Mouse (Mus musculus) liver, embryonic 15.5 days (tissue): ENCODE measurements at regions not wholly inside any gene's neighbourhood (a gene's known extent, or its start where the extent isn't known, plus 50 kb on each side); places are given as distances from the start of the nearest gene placed in this dataset.

Source experiments
- ATAC-seq: fragments of 200-750 bp; cut with Nextera tagmentation; 2 replicates; pipeline ENCODE4 v1.8.0; 2017; ENCODE audit warnings: moderate number of reproducible peaks, mild to moderate bottlenecking, moderate library complexity; ENCODE audit not compliant: insufficient read depth
- H3K27ac ChIP-seq: fragments of 300-500 bp; sonication (generic); replicated peaks from 2 replicates; pipeline ENCODE4 v1.5.1; 2015; ENCODE audit warnings: mild to moderate bottlenecking, inconsistent platforms
- H3K27me3 ChIP-seq: fragments of 300-500 bp; sonication (generic); 2 replicates; pipeline ENCODE4 v1.6.1; 2015; ENCODE audit warnings: mild to moderate bottlenecking, inconsistent platforms
- H3K36me3 ChIP-seq: fragments of 300-500 bp; sonication (generic); replicated peaks from 2 replicates; pipeline ENCODE4 v1.6.1; 2015; ENCODE audit warnings: moderate library complexity, mild to moderate bottlenecking, inconsistent platforms
- H3K4me1 ChIP-seq: fragments of 300-500 bp; sonication (generic); replicated peaks from 2 replicates; pipeline ENCODE4 v1.6.1; 2015; ENCODE audit warnings: inconsistent platforms
- H3K4me2 ChIP-seq: fragments of 300-500 bp; sonication (generic); 2 replicates; pipeline ENCODE4 v1.6.1; 2015; ENCODE audit warnings: moderate library complexity, mild to moderate bottlenecking, inconsistent platforms
- H3K4me3 ChIP-seq: fragments of 300-500 bp; sonication (generic); replicated peaks from 2 replicates; pipeline ENCODE4 v1.5.1; 2015; ENCODE audit warnings: mild to moderate bottlenecking, inconsistent platforms
- H3K9ac ChIP-seq: fragments of 300-500 bp; sonication (generic); 2 replicates; pipeline ENCODE4 v1.6.1; 2015; ENCODE audit warnings: moderate library complexity, mild to moderate bottlenecking, inconsistent platforms
- H3K9me3 ChIP-seq: fragments of 300-500 bp; sonication (generic); replicated peaks from 2 replicates; pipeline ENCODE4 v1.6.1; 2016; ENCODE audit warnings: inconsistent platforms
- WGBS: fragments of 180-500 bp; shearing (Covaris S2); methylation state at CpG from one replicate; pipeline ENCODE4 v1.1.7; 2015; ENCODE audit warnings: mixed read lengths; ENCODE audit not compliant: insufficient replicate concordance; 5-methylcytosine and 5-hydroxymethylcytosine counted together

DNA sequence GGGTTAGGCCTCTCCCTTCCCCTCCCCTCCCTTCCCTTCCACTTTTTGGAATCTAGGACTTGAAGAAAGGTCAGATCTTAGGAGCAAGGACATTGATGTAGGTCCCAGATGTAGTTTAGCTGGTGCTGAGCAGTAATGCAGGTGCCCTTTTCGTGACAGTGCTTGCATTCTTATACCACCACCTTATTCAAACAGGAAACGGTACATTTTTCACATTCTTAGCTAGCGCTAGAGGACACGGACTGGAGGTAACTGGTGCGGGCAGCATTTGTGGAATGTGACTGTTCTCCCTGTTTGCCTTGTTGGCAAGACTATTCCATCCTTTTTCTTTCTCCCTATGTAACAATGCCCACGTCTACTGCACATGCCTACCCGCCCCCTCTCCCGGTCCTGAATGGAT, 124.7 kb upstream of the Lgalsl start:
- no peak for ATAC-seq
- Histone ChIP-seq H3K27ac (no peak overlapping the region), H3K27me3 (0 out of 2 replicates have a peak, but pooled peaks cover 9% of the 10 kb centered on the region), H3K36me3 (no peaks in the 10 kb centered on the region), H3K4me3 (no peak overlapping the region), H3K9ac (no peak overlapping the region), H3K4me2 (no peak overlapping the region), H3K9me3 (no peaks in the 10 kb centered on the region), H3K4me1 (peaks cover 13% of the 10 kb centered on the region)
- WGBS, result 61% methylated on average over 8 of the region's 8 CpGs

DNA sequence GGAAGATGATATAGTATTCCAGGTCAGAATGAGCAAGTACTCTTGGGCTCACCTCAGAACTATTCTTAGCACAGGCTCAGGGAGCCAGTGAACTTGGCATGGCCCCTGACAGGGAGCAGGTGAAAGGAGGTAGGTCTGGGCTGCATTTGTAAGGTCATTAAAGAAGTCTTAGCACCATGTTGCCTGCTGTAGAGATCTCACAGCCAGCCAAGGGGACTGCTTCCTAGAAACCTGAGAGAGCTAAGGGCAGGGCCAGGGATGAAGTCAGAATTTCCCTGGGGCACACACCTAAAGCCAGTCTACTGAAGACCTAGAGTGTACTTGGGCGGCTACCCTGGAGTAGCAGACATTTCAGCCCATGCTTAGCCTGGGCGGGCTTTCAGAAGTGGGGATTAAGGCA, 126.9 kb upstream of the Lgalsl start:
- H3K27ac ChIP-seq, result 0 out of 2 replicates have a peak overlapping the region, but pooled peaks have one; percentile 14
- H3K9me3 ChIP-seq, result no peaks in the 10 kb centered on the region
- no peak overlapping the region for H3K4me3 ChIP-seq
- 52% methylated on average over 2 of the region's 2 CpGs for WGBS
- H3K27me3 ChIP-seq, result 0 out of 2 replicates have a peak, but pooled peaks cover 9% of the 10 kb centered on the region
- no peaks in the 10 kb centered on the region for H3K36me3 ChIP-seq
- ATAC-seq, result no peak
- H3K4me1 ChIP-seq, result peaks cover 13% of the 10 kb centered on the region
- H3K4me2 ChIP-seq, result peak overlapping the region; percentile 18; the same call in 1 of the 2 replicates
- H3K9ac ChIP-seq, result no peak overlapping the region

- H3K9ac ChIP-seq, result no peak overlapping the region
- no peaks in the 10 kb centered on the region for H3K9me3 ChIP-seq
- no peaks in the 10 kb centered on the region for H3K36me3 ChIP-seq
- peaks cover 13% of the 10 kb centered on the region for H3K4me1 ChIP-seq
- H3K4me3 ChIP-seq, result no peak overlapping the region
- H3K27me3 ChIP-seq, result 0 out of 2 replicates have a peak, but pooled peaks cover 9% of the 10 kb centered on the region
- WGBS, result 5% methylated on average over 5 of the region's 5 CpGs
- no peak for ATAC-seq
- H3K27ac ChIP-seq, result 0 out of 2 replicates have a peak overlapping the region, but pooled peaks have one; percentile 14
- peak overlapping the region; percentile 18 for H3K4me2 ChIP-seq
Observed at GRCm38 (mm10) chr11:20958233-20958632, 127.4 kb upstream of the Lgalsl start.

GRCm38 (mm10) chr11:20960066-20960465, 129.2 kb upstream of the Lgalsl start:
- H3K9me3 ChIP-seq, result no peaks in the 10 kb centered on the region
- H3K27me3 ChIP-seq, result peaks cover 15% of the 10 kb centered on the region; the same call in 1 of the 2 replicates
- H3K36me3 ChIP-seq, result no peaks in the 10 kb centered on the region
- H3K4me2 ChIP-seq, result no peak overlapping the region
- H3K4me3 ChIP-seq, result no peak overlapping the region
- no peak overlapping the region for H3K27ac ChIP-seq
- ATAC-seq, result no peak
- H3K4me1 ChIP-seq, result peaks cover 13% of the 10 kb centered on the region
- WGBS, result 61% methylated on average over 2 of the region's 2 CpGs
- no peak overlapping the region for H3K9ac ChIP-seq

GRCm38 (mm10) chr11:20960750-20961149, 129.9 kb upstream of the Lgalsl start:
- H3K9me3 ChIP-seq, result no peaks in the 10 kb centered on the region
- H3K27ac ChIP-seq, result no peak overlapping the region
- H3K4me1 ChIP-seq, result peaks cover 13% of the 10 kb centered on the region
- ATAC-seq, result no peak
- no peak overlapping the region for H3K4me2 ChIP-seq
- peaks cover 11% of the 10 kb centered on the region; the same call in 1 of the 2 replicates for H3K27me3 ChIP-seq
- 47% methylated on average over 5 of the region's 5 CpGs for WGBS
- H3K36me3 ChIP-seq, result no peaks in the 10 kb centered on the region
- no peak overlapping the region for H3K4me3 ChIP-seq
- no peak overlapping the region for H3K9ac ChIP-seq

DNA sequence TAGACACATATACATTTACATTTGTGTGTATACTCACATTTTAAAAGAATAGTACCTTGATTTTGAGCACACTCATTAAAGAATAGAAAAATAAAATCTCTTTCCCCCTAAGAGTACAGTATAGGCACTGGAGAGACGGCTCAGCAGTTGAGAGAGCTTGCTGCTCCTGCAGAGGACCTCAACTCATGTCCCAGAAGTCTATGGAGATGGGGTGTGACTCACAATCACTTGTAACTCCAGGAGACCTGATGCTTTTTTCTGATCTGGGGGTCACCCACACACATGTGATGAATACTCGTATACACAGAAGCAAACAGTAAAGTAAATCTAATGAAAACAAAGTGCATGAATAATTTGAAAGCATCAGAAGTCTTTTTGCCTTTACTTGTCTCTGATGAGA, 129.5 kb upstream of the Peli1 start:
- H3K9me3 ChIP-seq, result no peaks in the 10 kb centered on the region
- peaks cover 9% of the 10 kb centered on the region; the same call in 1 of the 2 replicates for H3K27me3 ChIP-seq
- no peak overlapping the region for H3K9ac ChIP-seq
- peaks cover 13% of the 10 kb centered on the region for H3K4me1 ChIP-seq
- no peak overlapping the region for H3K27ac ChIP-seq
- no peak overlapping the region for H3K4me2 ChIP-seq
- no peak for ATAC-seq
- no peak overlapping the region for H3K4me3 ChIP-seq
- no peaks in the 10 kb centered on the region for H3K36me3 ChIP-seq
- WGBS, result 57% methylated on average over 2 of the region's 2 CpGs

GRCm38 (mm10) chr11:20965575-20966239, 125.4 kb upstream of the Peli1 start:
- Histone ChIP-seq H3K9me3 (no peaks in the 10 kb centered on the region), H3K4me3 (no peak overlapping the region), H3K36me3 (no peaks in the 10 kb centered on the region), H3K4me2 (no peak overlapping the region), H3K27ac (no peak overlapping the region), H3K4me1 (no peaks in the 10 kb centered on the region), H3K9ac (no peak overlapping the region), H3K27me3 (peaks cover 5% of the 10 kb centered on the region; the same call in 1 of the 2 replicates)
- no peak for ATAC-seq
- 75% methylated on average over 8 of the region's 8 CpGs for WGBS

DNA sequence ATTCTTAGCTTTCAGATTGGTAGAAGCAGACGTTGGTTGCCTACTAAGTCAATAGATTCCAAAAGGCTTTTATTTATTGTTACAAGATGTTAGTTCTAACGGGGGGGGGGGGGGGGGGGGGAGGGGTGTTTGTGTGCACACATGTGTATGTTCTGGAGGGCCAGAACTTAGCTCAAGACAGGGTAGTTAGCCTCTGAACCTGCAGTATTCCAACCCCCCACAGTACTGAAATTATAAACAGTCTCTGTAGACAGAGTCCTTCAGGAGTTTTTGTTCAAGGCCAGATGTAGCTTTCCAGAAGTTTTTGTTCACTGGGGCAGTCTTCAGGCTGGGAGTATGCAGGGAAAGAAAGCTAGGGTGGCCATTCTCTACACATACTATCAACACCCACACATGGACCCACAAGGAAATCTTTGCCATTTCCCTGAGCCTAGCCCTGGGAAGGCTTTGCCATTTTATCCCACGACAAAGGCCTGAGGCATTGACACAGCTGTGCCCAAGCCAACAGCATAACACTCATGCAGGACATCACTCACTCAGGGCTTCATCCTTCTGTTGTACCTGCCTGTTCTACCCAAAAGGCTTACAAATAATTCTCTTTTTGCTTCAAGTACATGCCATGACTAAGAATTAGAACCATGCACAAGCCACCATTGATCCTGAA, 123.6 kb upstream of the Peli1 start:
- Histone ChIP-seq H3K36me3 (no peaks in the 10 kb centered on the region), H3K4me1 (no peaks in the 10 kb centered on the region), H3K4me3 (no peak overlapping the region), H3K4me2 (no peak overlapping the region), H3K27me3 (peaks cover 5% of the 10 kb centered on the region; the same call in 1 of the 2 replicates), H3K27ac (no peak overlapping the region), H3K9me3 (no peaks in the 10 kb centered on the region), H3K9ac (no peak overlapping the region)
- WGBS, result 52% methylated on average over 3 of the region's 3 CpGs
- ATAC-seq, result no peak

GRCm38 (mm10) chr11:20968341-20968740, 122.8 kb upstream of the Peli1 start:
- no peak for ATAC-seq
- Histone ChIP-seq H3K27me3 (peaks cover 5% of the 10 kb centered on the region; the same call in 1 of the 2 replicates), H3K9ac (no peak overlapping the region), H3K36me3 (no peaks in the 10 kb centered on the region), H3K4me2 (no peak overlapping the region), H3K9me3 (no peaks in the 10 kb centered on the region), H3K4me1 (no peaks in the 10 kb centered on the region), H3K4me3 (no peak overlapping the region), H3K27ac (no peak overlapping the region)
- 52% methylated on average over 2 of the region's 2 CpGs for WGBS

GRCm38 (mm10) chr11:20973141-20973540, 118.0 kb upstream of the Peli1 start:
- H3K27me3 ChIP-seq, result peaks cover 18% of the 10 kb centered on the region; the same call in 1 of the 2 replicates
- no peaks in the 10 kb centered on the region for H3K36me3 ChIP-seq
- no peak for ATAC-seq
- 51% methylated on average over 3 of the region's 3 CpGs for WGBS
- no peaks in the 10 kb centered on the region for H3K9me3 ChIP-seq
- no peak overlapping the region for H3K4me2 ChIP-seq
- H3K27ac ChIP-seq, result no peak overlapping the region
- H3K4me1 ChIP-seq, result no peaks in the 10 kb centered on the region
- H3K4me3 ChIP-seq, result no peak overlapping the region
- H3K9ac ChIP-seq, result no peak overlapping the region

DNA sequence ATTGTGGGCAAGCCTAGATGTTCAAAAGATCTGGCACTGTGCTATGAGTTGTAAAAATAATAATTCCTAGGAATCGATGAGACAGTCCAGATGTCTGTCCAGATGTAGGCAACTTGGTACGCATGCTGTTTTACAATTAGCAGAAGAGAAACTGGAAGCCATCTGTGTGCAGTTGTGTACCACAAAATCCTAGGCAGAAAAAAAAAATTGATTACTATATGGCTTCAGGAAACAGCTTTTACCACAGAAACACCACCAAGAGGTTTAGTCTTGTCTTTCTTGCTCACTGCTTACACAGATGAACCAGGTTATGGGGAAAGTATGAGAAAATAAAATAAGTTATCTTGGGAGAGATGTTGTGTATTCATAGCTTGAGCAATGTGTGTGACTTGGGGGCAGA, 109.5 kb upstream of the Peli1 start:
- 56% methylated on average over 2 of the region's 2 CpGs for WGBS
- Histone ChIP-seq H3K9ac (no peak overlapping the region), H3K4me2 (no peak overlapping the region), H3K4me3 (no peak overlapping the region), H3K4me1 (peaks cover 12% of the 10 kb centered on the region), H3K27ac (no peak overlapping the region), H3K36me3 (no peaks in the 10 kb centered on the region), H3K9me3 (no peaks in the 10 kb centered on the region), H3K27me3 (no peaks in the 10 kb centered on the region)
- no peak for ATAC-seq
